Mouse (Mus musculus) gastrocnemius, postnatal 14 days (tissue): ENCODE measurements at regions not wholly inside any gene's neighbourhood (a gene's known extent, or its start where the extent isn't known, plus 50 kb on each side); places are given as distances from the start of the nearest gene placed in this dataset.
"Not testable (repeated sequence)": the region's sequence is repeated elsewhere in the genome, so short reads cannot be mapped to it uniquely, and the experiment has no call there.

Source experiments
- DNase-seq: peaks from one replicate; pipeline ENCODE4 v3.0.0; 2021; ENCODE audit warnings: mixed read lengths
- intact Hi-C: fragments of 180-260 bp; cut with DNase I; formaldehyde crosslinking; loops from one replicate; pipeline ENCODE4 v1.15.1; 2025; ENCODE audit warnings: low total_unique reads

- intact Hi-C loops, DNase-seq: not testable (repeated sequence)
These were observed 67.4 kb downstream of the Pdia4 start for GRCm38 (mm10) chr6:47745856-47746255.

DNA sequence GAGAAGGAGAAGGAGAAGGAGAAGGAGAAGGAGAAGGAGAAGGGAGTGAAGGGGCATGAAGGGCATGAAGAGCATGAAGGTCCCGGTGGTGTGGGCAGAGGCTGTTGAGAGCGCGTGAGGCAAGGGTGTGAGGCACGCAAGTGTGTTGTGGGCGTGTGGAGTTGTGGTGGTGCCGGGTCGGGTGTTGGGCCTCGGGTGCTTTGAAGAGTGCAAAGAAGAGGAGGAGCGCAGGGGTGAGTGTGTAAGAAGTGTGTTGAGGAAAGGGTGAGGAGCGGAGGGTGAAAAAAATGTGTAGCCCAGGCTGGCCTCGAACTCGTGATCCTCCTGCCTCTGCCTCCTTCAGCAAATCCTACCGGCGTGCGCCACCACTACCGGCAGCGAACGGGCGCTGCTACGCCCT, 69.4 kb downstream of the Pdia4 start:
- DNase-seq, intact Hi-C loops: not testable (repeated sequence)

- intact Hi-C loops, result not testable (repeated sequence)
These were observed 73.0 kb downstream of the Pdia4 start for GRCm38 (mm10) chr6:47740216-47740615.

GRCm38 (mm10) chr6:47739696-47740095, 73.5 kb downstream of the Pdia4 start:
- DNase-seq, result peak; percentile 45
- intact Hi-C loops, result not testable (repeated sequence)

More at GRCm38 (mm10) chr6:47740216-47740615, 73.0 kb downstream of the Pdia4 start:
- not testable (repeated sequence) for DNase-seq

DNA sequence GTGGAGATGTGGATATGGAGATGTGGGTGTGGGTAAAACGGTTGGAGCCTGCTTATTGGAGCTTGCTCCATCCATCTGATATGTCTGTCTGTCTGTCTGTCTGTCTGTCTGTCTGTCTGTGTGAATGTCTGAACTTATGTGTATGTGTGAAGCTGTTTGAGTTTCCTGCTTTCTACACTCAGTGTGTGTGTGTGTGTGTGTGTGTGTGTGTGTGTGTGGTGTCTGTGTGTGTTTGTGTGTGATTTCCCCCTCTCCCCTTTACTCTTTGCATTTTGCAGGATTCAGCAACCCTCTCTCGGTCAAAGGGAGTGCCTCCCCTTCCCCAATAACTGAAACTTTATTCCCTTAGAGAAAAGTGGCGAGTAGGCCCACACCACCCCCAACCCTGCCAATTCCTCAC, 75.3 kb downstream of the Pdia4 start:
- DNase-seq, intact Hi-C loops: not testable (repeated sequence)
